Mouse (Mus musculus): ENCODE measurements around the gene Serpinb1c. TPM values are rescaled to one million over a fixed set of nuclear protein-coding genes. Genes with fewer than 3 reads are reported as not detected.

The Serpinb1c gene
- polyA plus RNA-seq, 1 experiment from 2014 or later, result 0.18 TPM

DNA sequence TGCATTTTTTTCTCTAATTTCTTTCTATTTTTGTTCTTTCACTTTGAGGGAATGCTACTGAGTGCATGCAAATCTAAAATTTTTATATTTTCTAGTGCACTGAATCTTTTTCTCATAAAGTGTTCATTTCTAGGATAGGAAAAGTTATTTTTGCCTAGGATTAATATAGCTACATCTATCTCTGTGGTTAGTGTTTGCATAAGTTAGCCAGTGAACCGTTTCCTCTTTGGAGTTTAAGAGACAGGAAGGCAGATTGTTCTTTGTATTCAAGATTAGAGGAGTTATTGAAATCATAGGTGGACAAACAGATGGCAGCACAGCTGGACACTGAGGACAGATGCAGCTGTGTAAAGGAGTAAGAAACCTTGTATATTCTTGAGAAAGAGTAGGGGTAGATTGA is 58.7 kb downstream of the Serpinb1c start:
- no peak overlapping the region for H3K9ac ChIP-seq (ENCODE audit: low read depth, low read length)
- H3K9me3 ChIP-seq (ENCODE audit: control insufficient read depth, low read length), result no peaks in the 10 kb centered on the region
- no peaks in the 10 kb centered on the region for H3K36me3 ChIP-seq (ENCODE audit: control insufficient read depth, insufficient read depth, low read length)
- no peaks in the 10 kb centered on the region for H3K4me1 ChIP-seq (replicated peaks; ENCODE audit: control insufficient read depth, insufficient read depth, low read length)
- WGBS, result 19% methylated on average over 1 of the region's 1 CpGs
- ATAC-seq (replicated peaks; ENCODE audit: low FRiP score) (no peak), DNase-seq (ENCODE audit: low spot score) (no peak)
- H3K27me3 ChIP-seq (replicated peaks; ENCODE audit: control insufficient read depth, insufficient read depth, low read length), result no peaks in the 10 kb centered on the region
- no peak overlapping the region for H3K4me2 ChIP-seq
- H3K4me3 ChIP-seq (ENCODE audit: low read depth, low read length), result no peak overlapping the region
- no peak overlapping the region for H3K27ac ChIP-seq (ENCODE audit: low read depth, low read length)

DNA sequence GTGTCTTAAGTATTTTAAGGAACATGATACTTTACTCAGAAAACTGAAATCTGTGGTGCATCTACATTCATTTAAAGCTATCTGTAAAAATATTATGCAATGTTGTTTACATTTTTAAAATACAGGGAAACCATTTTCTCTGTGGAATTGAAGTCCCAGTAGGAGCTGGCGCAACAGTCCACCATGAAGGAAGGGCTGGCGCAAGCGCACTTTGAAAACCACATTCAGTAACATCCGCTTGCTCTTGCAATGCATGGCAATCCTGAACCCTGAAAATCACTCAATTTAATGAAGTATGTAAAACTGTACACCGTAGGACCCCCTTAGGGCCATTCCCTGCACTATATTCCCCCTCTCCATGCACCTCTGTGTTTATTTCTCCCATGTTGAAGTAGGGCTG is 63.5 kb downstream of the Serpinb1c start:
- WGBS, result 87% methylated on average over 5 of the region's 5 CpGs
- no peak for ATAC-seq (replicated peaks; ENCODE audit: low FRiP score)
- no peaks in the 10 kb centered on the region for H3K4me1 ChIP-seq (replicated peaks; ENCODE audit: control insufficient read depth, insufficient read depth, low read length)

DNA sequence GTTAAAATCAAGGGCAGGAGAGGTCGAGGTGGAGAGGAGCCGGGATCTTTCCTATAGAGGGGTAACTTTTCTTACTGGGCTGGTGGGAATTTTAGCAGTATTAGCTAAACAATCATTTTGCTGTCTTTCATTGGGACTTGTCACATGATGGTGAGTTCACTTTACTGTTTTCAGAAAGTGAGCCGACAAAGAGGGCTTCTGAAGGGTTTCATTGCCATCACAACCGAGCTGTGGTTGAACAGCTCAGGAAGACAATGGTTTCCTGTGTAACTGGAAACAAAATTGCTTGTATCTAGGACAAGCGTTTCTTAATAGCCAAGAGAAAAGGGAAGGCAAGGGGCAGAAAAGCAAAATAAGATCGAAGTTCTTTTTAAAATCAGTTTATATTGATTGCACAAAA is 64.8 kb downstream of the Serpinb1c start:
- Histone ChIP-seq H3K4me2 (no peak overlapping the region), H3K27me3 (replicated peaks; ENCODE audit: control insufficient read depth, insufficient read depth, low read length) (no peaks in the 10 kb centered on the region), H3K9ac (ENCODE audit: low read depth, low read length) (no peak overlapping the region), H3K9me3 (ENCODE audit: control insufficient read depth, low read length) (no peaks in the 10 kb centered on the region), H3K4me3 (ENCODE audit: low read depth, low read length) (no peak overlapping the region), H3K4me1 (replicated peaks; ENCODE audit: control insufficient read depth, insufficient read depth, low read length) (no peaks in the 10 kb centered on the region), H3K36me3 (ENCODE audit: control insufficient read depth, insufficient read depth, low read length) (no peaks in the 10 kb centered on the region), H3K27ac (ENCODE audit: low read depth, low read length) (no peak overlapping the region)
- ATAC-seq (replicated peaks; ENCODE audit: low FRiP score) (no peak), DNase-seq (ENCODE audit: low spot score) (no peak)
- WGBS, result 44% methylated on average over 6 of the region's 6 CpGs

More for the DNA sequence above, 63.5 kb downstream of the Serpinb1c start:
- no peaks in the 10 kb centered on the region for H3K36me3 ChIP-seq (ENCODE audit: control insufficient read depth, insufficient read depth, low read length)
- no peak overlapping the region for H3K4me3 ChIP-seq (ENCODE audit: low read depth, low read length)
- DNase-seq (ENCODE audit: low spot score), result no peak
- H3K27ac ChIP-seq (ENCODE audit: low read depth, low read length), result no peak overlapping the region
- H3K9me3 ChIP-seq (ENCODE audit: control insufficient read depth, low read length), result no peaks in the 10 kb centered on the region
- H3K4me2 ChIP-seq, result no peak overlapping the region
- no peak overlapping the region for H3K9ac ChIP-seq (ENCODE audit: low read depth, low read length)
- H3K27me3 ChIP-seq (replicated peaks; ENCODE audit: control insufficient read depth, insufficient read depth, low read length), result no peaks in the 10 kb centered on the region

DNA sequence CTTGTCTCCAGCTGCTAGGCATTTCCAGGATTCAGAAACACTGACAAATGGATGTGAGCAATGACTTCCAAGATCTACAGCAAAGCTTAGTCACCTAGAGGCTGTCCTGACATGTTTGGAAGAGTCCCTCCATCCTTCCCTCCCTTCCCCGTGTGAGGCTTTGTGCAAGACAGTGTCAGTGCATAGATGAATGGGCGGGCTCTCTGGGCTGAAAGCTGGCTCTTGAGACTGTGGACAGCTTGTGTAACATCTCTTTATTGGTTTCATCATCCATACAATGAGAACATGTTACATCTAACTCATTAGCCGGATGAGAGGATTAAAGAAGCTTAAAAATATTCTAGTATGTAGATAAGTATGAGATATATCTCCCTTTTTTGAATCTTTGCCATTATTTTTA is 65.2 kb downstream of the Serpinb1c start:
- DNase-seq (ENCODE audit: low spot score) (no peak), ATAC-seq (replicated peaks; ENCODE audit: low FRiP score) (no peak)
- H3K4me2 ChIP-seq, result no peak overlapping the region
- H3K36me3 ChIP-seq (ENCODE audit: control insufficient read depth, insufficient read depth, low read length), result no peaks in the 10 kb centered on the region
- 59% methylated on average over 3 of the region's 3 CpGs for WGBS
- H3K4me3 ChIP-seq (ENCODE audit: low read depth, low read length), result no peak overlapping the region
- H3K9me3 ChIP-seq (ENCODE audit: control insufficient read depth, low read length), result no peaks in the 10 kb centered on the region
- H3K27me3 ChIP-seq (replicated peaks; ENCODE audit: control insufficient read depth, insufficient read depth, low read length), result no peaks in the 10 kb centered on the region
- no peak overlapping the region for H3K27ac ChIP-seq (ENCODE audit: low read depth, low read length)
- no peaks in the 10 kb centered on the region for H3K4me1 ChIP-seq (replicated peaks; ENCODE audit: control insufficient read depth, insufficient read depth, low read length)
- no peak overlapping the region for H3K9ac ChIP-seq (ENCODE audit: low read depth, low read length)

DNA sequence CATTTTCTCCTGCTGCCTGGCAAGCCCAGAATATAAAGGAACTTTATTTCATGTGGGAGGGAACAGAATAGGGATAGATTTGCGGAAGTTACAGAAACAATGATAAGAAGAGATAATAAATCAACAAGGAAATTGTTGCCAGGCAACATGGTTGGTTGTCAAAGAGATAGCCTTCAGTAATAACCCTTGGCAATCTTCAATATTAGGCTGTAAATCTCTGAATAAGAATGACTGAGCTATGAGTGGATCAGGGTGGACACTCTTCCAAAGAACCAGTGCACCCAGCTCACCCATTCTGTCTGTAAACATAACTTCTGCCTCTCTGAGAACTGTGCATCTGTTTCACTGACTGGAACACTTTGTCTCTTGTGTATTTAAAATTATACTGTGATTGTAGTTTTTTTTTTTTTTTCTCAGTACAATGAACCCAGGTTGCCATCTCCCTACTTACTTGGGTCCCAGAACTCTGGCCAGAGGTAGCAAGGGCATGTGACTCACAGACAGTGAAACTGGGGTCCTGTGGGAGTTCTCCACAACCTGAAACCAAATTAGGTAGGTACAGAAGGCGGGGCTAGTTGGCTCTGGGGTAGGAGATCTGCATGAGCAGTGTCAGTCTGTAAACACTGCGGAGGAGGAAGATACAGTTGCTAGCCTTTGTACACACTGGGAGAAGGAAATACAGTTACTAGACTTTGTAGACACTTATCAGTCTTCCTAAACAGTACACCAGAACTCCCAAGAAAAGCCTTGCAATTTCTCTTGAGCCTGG is 66.3 kb downstream of the Serpinb1c start:
- Histone ChIP-seq H3K4me3 (ENCODE audit: low read depth, low read length) (no peak overlapping the region), H3K36me3 (ENCODE audit: control insufficient read depth, insufficient read depth, low read length) (no peaks in the 10 kb centered on the region), H3K9me3 (ENCODE audit: control insufficient read depth, low read length) (no peaks in the 10 kb centered on the region), H3K4me1 (replicated peaks; ENCODE audit: control insufficient read depth, insufficient read depth, low read length) (no peaks in the 10 kb centered on the region), H3K27me3 (replicated peaks; ENCODE audit: control insufficient read depth, insufficient read depth, low read length) (no peaks in the 10 kb centered on the region), H3K27ac (ENCODE audit: low read depth, low read length) (no peak overlapping the region), H3K9ac (ENCODE audit: low read depth, low read length) (no peak overlapping the region), H3K4me2 (no peak overlapping the region)
- WGBS, result 75% methylated on average over 3 of the region's 3 CpGs
- DNase-seq (ENCODE audit: low spot score), result no peak
- ATAC-seq (replicated peaks; ENCODE audit: low FRiP score), result no peak

Other genes with a start within 250 kb of the Serpinb1c start
- gene Mylk4, start 114.3 kb downstream of the Serpinb1c start, polyA plus RNA-seq (2014; fragmentation: Nextera tagmentation; extraction: Ambion mirVana), result 0.10 and 0.12 TPM in 2 replicates
- 19.9 and 23.1 TPM in 2 replicates for gene Wrnip1, start 96.2 kb downstream of the Serpinb1c start, polyA plus RNA-seq (2014; fragmentation: Nextera tagmentation; extraction: Ambion mirVana)
- not detected in 2 replicates for gene D930007J09Rik, start 95.4 kb downstream of the Serpinb1c start, polyA plus RNA-seq (2014; fragmentation: Nextera tagmentation; extraction: Ambion mirVana)
- 10.1 and 11.0 TPM in 2 replicates for gene Serpinb1a, start 47.0 kb downstream of the Serpinb1c start, polyA plus RNA-seq (2014; fragmentation: Nextera tagmentation; extraction: Ambion mirVana)
- gene Serpinb6b, start 67.0 kb upstream of the Serpinb1c start, polyA plus RNA-seq (2014; fragmentation: Nextera tagmentation; extraction: Ambion mirVana), result 3.8 and 6.4 TPM in 2 replicates
- 3.2 and 3.4 TPM in 2 replicates for gene Serpinb9, start 105.0 kb upstream of the Serpinb1c start, polyA plus RNA-seq (2014; fragmentation: Nextera tagmentation; extraction: Ambion mirVana)
- gene Serpinb9b, start 129.2 kb upstream of the Serpinb1c start, polyA plus RNA-seq (2014; fragmentation: Nextera tagmentation; extraction: Ambion mirVana), result not detected in 2 replicates
- gene Serpinb1b, start 180.4 kb upstream of the Serpinb1c start, polyA plus RNA-seq (2014; fragmentation: Nextera tagmentation; extraction: Ambion mirVana), result not detected in 2 replicates